Mouse (Mus musculus) embryonic facial prominence, embryonic 13.5 days (tissue): ENCODE measurements around the gene Chchd4. TPM values are rescaled to one million over a fixed set of nuclear protein-coding genes. Genes with fewer than 3 reads are reported as not detected.

Source experiments
- ATAC-seq: fragments of 200-750 bp; cut with Nextera tagmentation; 2 replicates; pipeline ENCODE4 v1.8.0; 2017; ENCODE audit warnings: low read depth; ENCODE audit not compliant: insufficient number of reproducible peaks, insufficient read depth, low FRiP score, low TSS enrichment
- H3K27ac ChIP-seq: fragments of 300-500 bp; sonication (generic); 2 replicates; pipeline ENCODE4 v1.5.1; 2015; ENCODE audit warnings: moderate library complexity, mild to moderate bottlenecking, inconsistent platforms
- H3K27me3 ChIP-seq: fragments of 300-500 bp; sonication (generic); 2 replicates; pipeline ENCODE4 v1.6.1; 2015; ENCODE audit warnings: mild to moderate bottlenecking, inconsistent platforms
- H3K36me3 ChIP-seq: fragments of 300-500 bp; sonication (generic); 2 replicates; pipeline ENCODE4 v1.6.1; 2015; ENCODE audit warnings: mild to moderate bottlenecking, inconsistent platforms
- H3K4me1 ChIP-seq: fragments of 300-500 bp; sonication (generic); 2 replicates; pipeline ENCODE4 v1.6.1; 2015; ENCODE audit warnings: inconsistent platforms
- H3K4me2 ChIP-seq: fragments of 300-500 bp; sonication (generic); 2 replicates; pipeline ENCODE4 v1.6.1; 2015; ENCODE audit warnings: moderate library complexity, mild to moderate bottlenecking, inconsistent platforms
- H3K4me3 ChIP-seq: fragments of 300-500 bp; sonication (generic); 2 replicates; pipeline ENCODE4 v1.5.1; 2015; ENCODE audit warnings: mild to moderate bottlenecking, inconsistent platforms
- H3K9ac ChIP-seq: fragments of 300-500 bp; sonication (generic); 2 replicates; pipeline ENCODE4 v1.6.1; 2015; ENCODE audit warnings: mild to moderate bottlenecking, inconsistent platforms
- H3K9me3 ChIP-seq: fragments of 300-500 bp; sonication (generic); 2 replicates; pipeline ENCODE4 v1.6.1; 2016; ENCODE audit warnings: inconsistent platforms
- whole genome bisulfite sequencing: fragments of 180-500 bp; shearing (Covaris S2); methylation state at CpG from one replicate; pipeline ENCODE4 v1.1.7; 2015; ENCODE audit warnings: mixed read lengths; 5-methylcytosine and 5-hydroxymethylcytosine counted together
- polyA plus RNA-seq: library from polyadenylated mRNA; unstranded; fragments of >200 nt; fragmentation: Nextera tagmentation; extraction: Ambion mirVana; gene quantifications from 2 replicates; pipeline ENCODE4 v1.2.1, GENCODE M21; 2015

The Chchd4 gene
- polyA plus RNA-seq, 1 experiment from 2014 or later, result 20.2 TPM

DNA sequence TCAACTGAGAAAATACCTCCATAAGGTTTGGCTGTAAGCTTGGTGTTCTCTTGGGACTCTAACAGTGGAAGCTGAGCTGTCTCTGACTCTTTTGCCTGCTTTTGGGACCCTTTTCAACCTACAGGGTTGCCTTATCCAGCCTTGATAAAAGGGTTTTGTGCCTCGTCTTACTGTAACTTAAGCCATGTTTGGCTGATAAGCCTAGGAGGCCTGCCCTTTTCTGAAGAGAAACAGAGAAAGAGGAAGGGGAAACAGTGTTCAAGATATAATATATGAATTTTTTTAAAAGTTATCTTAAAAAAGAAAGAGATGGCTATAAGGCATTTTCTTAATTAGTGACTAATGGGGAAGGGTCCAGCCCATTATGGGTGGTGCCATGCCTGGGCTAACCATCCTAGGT, 30.0 kb upstream of the Chchd4 start:
- Histone ChIP-seq H3K27ac (no peak overlapping the region), H3K9ac (no peak overlapping the region), H3K36me3 (peaks cover 100% of the 10 kb centered on the region), H3K27me3 (no peaks in the 10 kb centered on the region), H3K9me3 (no peaks in the 10 kb centered on the region), H3K4me1 (no peaks in the 10 kb centered on the region), H3K4me3 (no peak overlapping the region), H3K4me2 (no peak overlapping the region)
- WGBS, result 76% methylated on average over 1 of the region's 1 CpGs
- ATAC-seq, result no peak

DNA sequence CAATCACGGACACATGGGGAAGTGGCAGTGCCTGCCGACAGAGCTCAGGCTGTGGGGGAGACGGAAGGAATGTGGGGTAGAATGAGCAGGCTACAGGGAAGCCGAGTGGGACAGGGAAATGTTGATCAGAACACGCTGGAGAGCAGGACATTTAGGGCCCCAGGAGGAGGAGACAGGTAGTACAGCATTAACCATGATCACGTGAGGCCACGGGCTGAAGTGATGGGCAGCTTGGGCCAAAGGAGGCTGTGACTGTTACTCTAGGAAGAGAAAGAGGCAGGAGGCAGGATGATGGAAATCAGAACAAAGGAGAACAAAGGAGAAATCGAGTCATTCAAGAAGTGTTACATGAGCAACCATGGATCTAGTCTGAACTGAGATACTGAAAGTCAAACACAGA, 21.2 kb upstream of the Chchd4 start:
- Histone ChIP-seq H3K27me3 (no peaks in the 10 kb centered on the region), H3K27ac (no peak overlapping the region), H3K9me3 (no peaks in the 10 kb centered on the region), H3K36me3 (peaks cover 97% of the 10 kb centered on the region), H3K9ac (no peak overlapping the region), H3K4me3 (no peak overlapping the region), H3K4me1 (no peaks in the 10 kb centered on the region), H3K4me2 (no peak overlapping the region)
- no peak for ATAC-seq
- WGBS, result 86% methylated on average over 8 of the region's 8 CpGs

DNA sequence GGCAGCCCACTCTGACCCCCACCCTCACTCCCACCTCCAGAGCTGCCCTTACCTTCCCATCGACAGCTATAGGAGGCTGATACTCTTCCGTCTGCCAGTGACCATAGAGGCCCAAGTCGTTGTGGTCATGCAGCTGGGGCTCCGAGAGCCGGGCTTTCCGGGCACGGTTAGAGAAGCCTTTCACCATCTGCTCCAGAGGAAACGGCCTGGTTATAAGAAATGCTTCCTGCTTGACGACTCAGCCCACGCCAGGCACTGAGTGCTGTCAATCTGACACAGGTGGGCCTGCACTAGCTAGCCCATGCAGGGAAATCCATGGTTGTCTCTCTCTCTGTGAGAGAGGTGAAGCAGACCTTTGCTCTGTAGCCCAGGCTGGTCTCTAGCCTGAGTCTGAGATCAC, 19.7 kb upstream of the Chchd4 start:
- H3K36me3 ChIP-seq, result peaks cover 95% of the 10 kb centered on the region
- H3K9ac ChIP-seq, result no peak overlapping the region
- H3K4me2 ChIP-seq, result no peak overlapping the region
- no peak overlapping the region for H3K4me3 ChIP-seq
- H3K4me1 ChIP-seq, result no peaks in the 10 kb centered on the region
- H3K27me3 ChIP-seq, result no peaks in the 10 kb centered on the region
- 87% methylated on average over 10 of the region's 10 CpGs for WGBS
- no peaks in the 10 kb centered on the region for H3K9me3 ChIP-seq
- no peak overlapping the region for H3K27ac ChIP-seq
- ATAC-seq, result no peak

DNA sequence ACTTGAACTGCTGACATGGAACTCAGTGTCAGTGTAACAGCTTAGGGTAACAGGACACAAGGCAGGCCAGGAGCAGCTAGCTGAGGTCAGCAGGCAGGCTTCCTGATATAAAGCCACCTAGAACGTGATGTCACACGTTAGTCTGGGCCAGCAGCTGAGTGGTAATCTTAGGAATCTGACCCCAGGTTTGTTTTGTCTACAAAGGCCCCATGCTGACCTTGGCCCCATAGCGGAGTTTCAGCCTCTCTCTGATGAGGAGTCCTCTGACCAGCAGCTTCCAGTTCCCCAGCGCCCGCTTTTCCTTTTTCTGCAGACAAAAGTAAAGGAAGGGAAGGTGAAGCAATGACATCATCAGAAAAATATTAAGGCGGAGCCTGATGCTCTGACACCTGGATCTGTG, 17.7 kb upstream of the Chchd4 start:
- H3K27ac ChIP-seq, result no peak overlapping the region
- no peak for ATAC-seq
- WGBS, result 66% methylated on average over 6 of the region's 6 CpGs

DNA sequence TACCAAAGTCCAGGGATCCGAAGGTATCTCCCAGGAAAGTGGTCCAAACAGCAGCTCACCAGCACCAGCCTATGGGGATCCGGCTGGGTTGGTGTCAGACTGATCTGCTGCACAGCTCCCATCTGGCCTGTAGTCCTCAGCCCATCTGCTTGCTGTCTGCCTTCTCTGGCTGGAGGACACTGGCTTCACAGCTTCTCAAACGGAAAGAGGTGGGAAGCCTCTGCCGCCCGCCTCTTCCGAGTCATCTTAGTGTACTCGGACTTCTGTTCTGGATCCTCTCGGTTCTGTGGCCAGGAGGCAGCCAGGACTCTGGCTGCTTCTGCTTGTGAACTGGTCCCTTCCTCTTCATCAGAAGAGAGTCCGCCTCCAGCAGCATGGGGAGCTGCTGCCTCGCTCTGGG, 16.5 kb upstream of the Chchd4 start:
- Histone ChIP-seq H3K36me3 (peaks cover 95% of the 10 kb centered on the region), H3K9me3 (no peaks in the 10 kb centered on the region), H3K27ac (no peak overlapping the region), H3K4me2 (no peak overlapping the region), H3K4me1 (no peaks in the 10 kb centered on the region), H3K27me3 (no peaks in the 10 kb centered on the region), H3K9ac (no peak overlapping the region), H3K4me3 (no peak overlapping the region)
- no peak for ATAC-seq
- 85% methylated on average over 10 of the region's 10 CpGs for WGBS

More for the DNA sequence above, 17.7 kb upstream of the Chchd4 start:
- no peaks in the 10 kb centered on the region for H3K9me3 ChIP-seq
- H3K27me3 ChIP-seq, result no peaks in the 10 kb centered on the region
- no peak overlapping the region for H3K9ac ChIP-seq
- H3K36me3 ChIP-seq, result peaks cover 95% of the 10 kb centered on the region
- H3K4me2 ChIP-seq, result no peak overlapping the region
- H3K4me3 ChIP-seq, result no peak overlapping the region
- H3K4me1 ChIP-seq, result no peaks in the 10 kb centered on the region

DNA sequence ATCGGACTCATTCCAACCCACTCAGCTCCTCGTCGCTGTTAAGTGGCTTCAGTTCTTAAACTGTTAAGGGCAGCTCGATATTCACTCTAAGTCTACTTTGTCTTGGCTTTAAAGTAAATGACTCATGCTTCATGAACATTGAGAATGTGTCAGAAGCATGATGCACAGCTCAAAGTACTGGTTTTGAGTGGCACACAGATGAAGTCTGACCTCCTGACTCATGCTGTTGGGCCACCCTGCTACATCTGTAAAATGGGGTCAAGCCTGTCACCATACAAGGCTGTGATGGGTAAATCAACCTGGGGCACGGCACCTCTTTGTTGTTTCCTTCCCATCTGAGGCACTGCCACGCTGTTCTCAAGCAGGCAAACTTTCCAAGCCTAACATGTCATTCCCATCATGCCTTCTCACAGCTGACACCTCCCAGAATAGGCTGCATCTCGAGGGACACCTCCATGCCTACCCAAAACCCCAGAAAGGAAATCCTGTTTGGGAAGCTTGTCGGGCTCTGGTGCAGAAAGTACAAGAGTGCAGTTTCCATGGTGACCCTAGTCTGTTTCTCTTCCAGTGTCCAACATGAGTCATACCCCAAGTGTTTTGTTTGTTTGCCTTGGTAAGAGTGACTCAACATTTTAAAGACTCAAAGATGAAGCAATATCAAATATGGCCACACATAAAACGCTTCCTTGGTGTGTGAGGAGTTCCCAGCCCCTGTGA, 15.3 kb upstream of the Chchd4 start:
- H3K4me3 ChIP-seq, result no peak overlapping the region
- peaks cover 97% of the 10 kb centered on the region for H3K36me3 ChIP-seq
- WGBS, result 82% methylated on average over 9 of the region's 9 CpGs
- H3K4me1 ChIP-seq, result no peaks in the 10 kb centered on the region
- H3K4me2 ChIP-seq, result no peak overlapping the region
- H3K27ac ChIP-seq, result no peak overlapping the region
- H3K9me3 ChIP-seq, result no peaks in the 10 kb centered on the region
- H3K27me3 ChIP-seq, result no peaks in the 10 kb centered on the region
- H3K9ac ChIP-seq, result no peak overlapping the region
- no peak for ATAC-seq

DNA sequence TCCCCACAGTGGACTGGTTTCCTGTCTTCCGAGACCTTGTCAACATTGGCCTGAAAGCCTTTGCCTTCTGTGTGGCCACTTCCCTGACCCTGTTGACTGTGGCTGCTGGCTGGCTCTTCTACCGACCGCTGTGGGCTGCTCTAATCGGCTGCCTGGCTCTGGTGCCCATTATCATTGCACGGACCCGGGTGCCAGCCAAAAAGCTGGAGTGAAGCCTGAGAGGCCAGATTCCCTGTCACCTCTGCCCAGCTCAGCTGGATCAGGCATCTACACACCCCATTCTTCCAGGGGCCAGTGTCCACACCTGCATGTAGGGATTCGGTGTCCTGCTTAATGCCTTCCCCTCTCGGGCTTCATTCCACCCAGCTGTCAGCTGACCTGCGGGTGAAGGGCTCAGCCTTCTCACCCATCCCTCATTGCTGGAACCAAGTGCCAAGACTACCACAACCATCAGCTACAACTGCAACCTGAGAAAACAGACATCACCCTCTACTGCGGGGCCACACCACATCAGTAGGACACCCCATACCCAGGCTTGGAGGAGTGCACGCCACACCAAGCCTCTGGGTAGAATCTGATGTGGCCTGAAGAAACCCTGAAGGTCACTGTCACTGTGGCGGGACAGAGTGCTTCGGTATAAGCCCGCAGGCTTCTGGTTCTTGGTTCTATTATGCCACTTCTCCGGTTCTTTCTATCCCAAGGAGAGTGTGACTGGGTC, 13.5 kb upstream of the Chchd4 start:
- ATAC-seq, result no peak

DNA sequence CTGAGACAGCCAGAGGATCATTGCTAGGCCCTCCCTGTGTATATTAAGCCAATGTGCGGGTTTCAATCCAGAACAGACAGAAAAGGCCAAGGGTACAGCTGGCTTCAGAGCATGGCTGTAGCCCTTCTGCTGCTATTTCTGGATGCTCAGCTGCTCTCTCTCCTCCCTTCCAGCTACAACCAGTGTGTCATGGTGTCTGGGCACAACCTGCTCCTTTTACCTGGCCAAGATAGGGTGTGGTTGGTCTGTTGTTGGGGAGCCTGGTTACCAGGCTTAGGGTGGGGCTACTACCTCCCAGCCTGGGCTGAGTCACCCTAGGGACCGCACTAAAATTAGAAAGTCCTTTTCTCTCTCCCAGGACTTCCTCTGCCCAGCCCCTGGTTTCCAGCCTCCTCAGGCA, 10.0 kb upstream of the Chchd4 start:
- Histone ChIP-seq H3K4me3 (no peak overlapping the region), H3K36me3 (peaks cover 99% of the 10 kb centered on the region), H3K4me1 (no peaks in the 10 kb centered on the region), H3K27me3 (no peaks in the 10 kb centered on the region), H3K27ac (no peak overlapping the region), H3K4me2 (no peak overlapping the region), H3K9me3 (no peaks in the 10 kb centered on the region), H3K9ac (no peak overlapping the region)
- 91% methylated on average over 2 of the region's 2 CpGs for WGBS
- ATAC-seq, result no peak

More for the DNA sequence above, 13.5 kb upstream of the Chchd4 start:
- Histone ChIP-seq H3K4me2 (no peak overlapping the region), H3K27ac (no peak overlapping the region), H3K4me1 (no peaks in the 10 kb centered on the region), H3K4me3 (no peak overlapping the region), H3K9me3 (no peaks in the 10 kb centered on the region), H3K36me3 (peaks cover 98% of the 10 kb centered on the region), H3K27me3 (no peaks in the 10 kb centered on the region), H3K9ac (no peak overlapping the region)
- 91% methylated on average over 15 of the region's 15 CpGs for WGBS

DNA sequence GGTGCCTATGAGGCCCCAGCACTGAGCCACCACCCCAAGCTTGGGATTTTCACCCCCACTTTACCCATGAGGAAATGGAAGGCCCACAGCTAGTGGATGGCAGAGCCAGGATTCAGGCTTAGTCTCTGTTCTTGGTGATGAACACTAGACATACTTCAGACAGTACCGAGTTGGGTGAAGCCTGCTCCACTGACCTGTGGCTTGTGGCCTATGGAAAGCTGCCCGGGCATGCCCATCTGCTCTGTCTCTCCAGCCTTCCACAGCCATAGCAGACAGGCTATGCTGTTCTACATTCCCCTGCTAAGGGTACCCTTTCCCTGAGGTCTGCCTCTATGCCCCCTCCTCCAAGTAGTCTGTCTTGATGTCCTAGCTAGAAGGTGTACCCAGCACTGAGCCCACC, 3.2 kb upstream of the Chchd4 start:
- no peak for ATAC-seq
- peaks cover 48% of the 10 kb centered on the region for H3K36me3 ChIP-seq
- H3K4me2 ChIP-seq, result no peak overlapping the region
- H3K4me3 ChIP-seq, result no peak overlapping the region
- H3K4me1 ChIP-seq, result peaks cover 27% of the 10 kb centered on the region
- no peak overlapping the region for H3K9ac ChIP-seq
- no peak overlapping the region for H3K27ac ChIP-seq
- H3K9me3 ChIP-seq, result no peaks in the 10 kb centered on the region
- no peaks in the 10 kb centered on the region for H3K27me3 ChIP-seq
- WGBS, result 92% methylated on average over 2 of the region's 2 CpGs

DNA sequence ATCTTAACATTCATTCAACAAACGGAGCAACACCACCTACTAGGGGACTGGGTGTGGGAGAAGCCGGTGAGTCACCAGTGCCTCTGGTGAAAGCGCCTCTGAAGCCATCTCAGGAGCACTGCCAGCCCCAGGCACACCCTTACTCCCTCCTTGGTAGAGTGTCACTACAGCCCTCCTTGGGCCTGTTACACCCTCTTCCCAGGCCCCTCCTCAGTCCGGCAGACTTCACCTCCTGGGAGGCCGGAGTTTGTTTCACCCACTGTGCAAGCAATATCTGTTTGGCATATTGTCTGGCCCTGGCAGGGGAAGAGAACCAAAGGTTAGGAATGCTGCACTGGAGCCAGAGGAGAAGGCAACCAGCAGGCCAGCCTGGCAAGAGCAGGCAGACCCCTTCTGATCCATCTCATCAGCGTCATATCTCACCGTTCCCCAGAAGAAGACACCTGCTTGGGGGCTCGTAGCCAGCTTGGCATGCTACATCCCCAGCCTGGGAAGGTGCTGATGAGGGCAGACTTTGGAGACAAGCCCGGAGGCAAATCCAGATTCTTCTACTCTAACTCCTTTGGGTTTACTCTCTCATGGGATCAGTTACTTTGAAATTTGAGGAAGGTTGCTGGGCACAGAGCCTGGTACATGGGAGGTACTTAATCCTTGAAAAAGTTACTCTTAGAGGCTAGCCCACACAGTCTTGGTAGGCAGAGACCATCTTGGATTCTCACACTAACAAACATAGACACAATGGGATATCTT, 1.3 kb upstream of the Chchd4 start:
- no peaks in the 10 kb centered on the region for H3K27me3 ChIP-seq
- 49% methylated on average over 9 of the region's 9 CpGs for WGBS

DNA sequence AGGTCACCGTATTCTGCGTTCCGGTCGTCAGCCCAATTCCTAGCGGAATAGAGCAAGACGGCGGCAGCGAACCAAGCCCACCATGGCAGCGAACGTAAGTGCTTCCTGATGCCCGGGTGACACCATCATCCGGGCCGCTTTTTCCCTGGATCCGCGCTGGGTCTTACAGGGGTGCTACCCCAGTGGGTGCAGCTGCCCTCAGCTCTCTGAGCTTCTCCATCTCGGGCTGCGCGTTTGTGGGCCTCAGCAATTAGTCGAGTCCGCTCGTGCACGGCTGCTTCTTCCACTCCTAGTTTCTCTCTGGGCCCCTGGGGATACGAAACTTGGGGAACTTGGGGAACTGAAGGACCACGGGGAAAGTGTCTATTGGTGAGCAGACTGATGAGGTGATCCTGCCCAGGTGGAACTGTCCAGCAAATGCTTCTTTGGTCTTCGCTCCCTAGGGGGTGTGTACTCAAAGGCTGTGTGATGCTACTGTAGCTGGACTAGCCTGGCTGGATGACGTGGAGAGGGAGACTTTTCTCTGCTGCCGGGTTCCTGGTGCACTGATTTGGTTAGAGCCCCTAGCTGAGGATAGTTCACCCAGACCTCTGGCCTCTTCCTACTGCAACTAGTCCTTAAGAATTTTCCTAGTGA, 577 bp upstream of the Chchd4 start:
- Histone ChIP-seq H3K9me3 (no peaks in the 10 kb centered on the region), H3K4me2 (peak overlapping the region; percentile 65), H3K27ac (peak overlapping the region; percentile 90), H3K27me3 (no peaks in the 10 kb centered on the region), H3K4me3 (peak overlapping the region; percentile 82), H3K4me1 (peaks cover 27% of the 10 kb centered on the region), H3K9ac (peak overlapping the region; percentile 84), H3K36me3 (peaks cover 24% of the 10 kb centered on the region)
- WGBS, result under 1% methylated on average over 27 of the region's 27 CpGs
- ATAC-seq, result peak; percentile 17; the same call in 1 of the 2 replicates

More for the DNA sequence above, 1.3 kb upstream of the Chchd4 start:
- H3K9ac ChIP-seq, result peak overlapping the region; percentile 84
- peaks cover 27% of the 10 kb centered on the region for H3K4me1 ChIP-seq
- peaks cover 29% of the 10 kb centered on the region for H3K36me3 ChIP-seq
- H3K4me3 ChIP-seq, result peak overlapping the region; percentile 82
- no peaks in the 10 kb centered on the region for H3K9me3 ChIP-seq
- H3K27ac ChIP-seq, result no peak overlapping the region
- ATAC-seq, result no peak
- peak overlapping the region; percentile 65 for H3K4me2 ChIP-seq
